Mouse (Mus musculus) E14TG2a.4 (cell line): ENCODE measurements around the gene Napb.

Source experiments
- CTCF ChIP-seq: conservative IDR thresholded peaks from 2 replicates; pipeline ENCODE4 v1.5.1; 2014; ENCODE audit warnings: low read length
- POU5F1 ChIP-seq: IDR thresholded peaks from 2 replicates; pipeline ENCODE4 v1.6.1; 2014; ENCODE audit warnings: low read length, borderline replicate concordance

GRCm38 (mm10) chr2:148672199-148673096 is 59.8 kb downstream of the Napb start, which contains the start of gene Nxt1:
- TF ChIP-seq CTCF (no peak), POU5F1 (no peak)
